Comparison of ENCODE assay signal across 9 mouse cellular contexts in the genomic region with DNA sequence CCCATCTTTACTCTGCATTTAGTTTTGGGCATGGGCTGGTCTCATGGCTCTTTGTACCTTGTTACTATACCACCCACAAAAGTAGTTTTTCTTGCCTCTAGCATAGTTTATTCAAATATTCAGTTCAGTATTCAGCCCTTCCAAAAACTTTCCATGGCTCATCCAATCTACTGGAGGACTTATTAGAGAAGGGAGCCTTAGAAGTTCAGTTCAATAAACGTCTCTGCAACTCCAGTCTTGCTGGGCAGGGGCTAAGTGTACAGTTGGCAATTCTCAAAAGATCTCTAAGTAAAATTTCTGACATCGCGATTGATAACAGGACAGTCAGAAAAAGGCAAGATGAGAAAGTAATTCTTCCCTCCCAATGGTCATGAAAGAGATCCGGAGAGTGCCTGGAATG. TPM values are rescaled to one million over a fixed set of nuclear protein-coding genes. Genes with fewer than 3 reads are reported as not detected.
DNase-seq lines count a peak whose midpoint lies in the region; ATAC-seq and TF ChIP-seq lines count a peak whose summit lies in the region.
"Had no signal": no experiment of that assay in that cellular context is flagged by ENCODE, and none has a peak within 500 bp of the region (broad histone marks: within the 10 kb centered on the region; RNA-seq: fewer than 3 reads in every experiment).

No protein-coding gene starts in this region.

- peak overlapping the region; percentile 38 for H3K4me3 ChIP-seq in kidney, postnatal 0 days (replicated peaks; ENCODE audit: low read depth, low read length)
- peak overlapping the region; percentile 42 for H3K4me3 ChIP-seq in embryonic facial prominence, embryonic 14.5 days (ENCODE audit: low read depth, low read length)
- peak overlapping the region; percentile 28 for H3K4me3 ChIP-seq in hindbrain, postnatal 0 days (ENCODE audit: low read length)
- peak overlapping the region; percentile 26; the same call in 1 of the 2 replicates for H3K4me3 ChIP-seq in midbrain, embryonic 16.5 days (ENCODE audit: low read depth, low read length)
- no peak overlapping the region for H3K4me3 ChIP-seq in cerebellum, adult 2 months (replicated peaks; ENCODE audit: insufficient read depth, low read depth, low read length)

- DNase-seq in kidney, postnatal 0 days (ENCODE audit: low spot score) = no peak
- DNase-seq in kidney, adult 8-10 months = no peak
- DNase-seq in embryonic facial prominence, embryonic 14.5 days (ENCODE audit: low spot score) = no peak
- no peak for DNase-seq in hindbrain, postnatal 0 days (ENCODE audit: low spot score)
- no peak for DNase-seq in embryo, embryonic 9.5 days (ENCODE audit: extremely low spot score)
- no peak for DNase-seq in T-cell, adult 2 months (ENCODE audit: low spot score)
- no peak for DNase-seq in cerebellum, adult 2 months

- ATAC-seq in kidney, postnatal 0 days (replicated peaks; ENCODE audit: low FRiP score, low read depth) = no peak
- no peak for ATAC-seq in embryonic facial prominence, embryonic 14.5 days (ENCODE audit: low read depth)
- no peak for ATAC-seq in hindbrain, postnatal 0 days
- no peak for ATAC-seq in midbrain, embryonic 16.5 days

- H3K36me3 ChIP-seq in kidney, postnatal 0 days (ENCODE audit: insufficient read depth, low read length) = peaks cover 4% of the 10 kb centered on the region; the same call in 1 of the 2 replicates
- peaks cover 20% of the 10 kb centered on the region for H3K36me3 ChIP-seq in embryonic facial prominence, embryonic 14.5 days (ENCODE audit: control insufficient read depth, insufficient read depth, low read length)
- no peaks in the 10 kb centered on the region; the same call in 1 of the 2 replicates for H3K36me3 ChIP-seq in hindbrain, postnatal 0 days (ENCODE audit: insufficient read depth, low read length)
- peaks cover 7% of the 10 kb centered on the region; the same call in 1 of the 2 replicates for H3K36me3 ChIP-seq in midbrain, embryonic 16.5 days (ENCODE audit: control insufficient read depth, insufficient read depth, low read length)

- H3K27me3 ChIP-seq in kidney, postnatal 0 days (ENCODE audit: insufficient read depth, low read length) = peaks cover 5% of the 10 kb centered on the region; the same call in 1 of the 2 replicates
- peaks cover 28% of the 10 kb centered on the region for H3K27me3 ChIP-seq in embryonic facial prominence, embryonic 14.5 days (replicated peaks; ENCODE audit: control insufficient read depth, insufficient read depth, low read length)
- peaks cover 14% of the 10 kb centered on the region for H3K27me3 ChIP-seq in hindbrain, postnatal 0 days (ENCODE audit: insufficient read depth, low read length)
- H3K27me3 ChIP-seq in midbrain, embryonic 16.5 days (ENCODE audit: control insufficient read depth, insufficient read depth, low read depth, low read length) = peaks cover 27% of the 10 kb centered on the region
- no peaks in the 10 kb centered on the region for H3K27me3 ChIP-seq in cerebellum, adult 2 months (ENCODE audit: control insufficient read depth, insufficient read depth, low read length)

- H3K27ac ChIP-seq in kidney, postnatal 0 days = no peak overlapping the region
- no peak overlapping the region for H3K27ac ChIP-seq in embryonic facial prominence, embryonic 14.5 days (replicated peaks; ENCODE audit: low read depth, low read length)
- no peak overlapping the region for H3K27ac ChIP-seq in hindbrain, postnatal 0 days
- H3K27ac ChIP-seq in midbrain, embryonic 16.5 days (ENCODE audit: low read length) = no peak overlapping the region
- H3K27ac ChIP-seq in cerebellum, adult 2 months (ENCODE audit: insufficient read depth, low read length) = no peak overlapping the region

- 0% methylated on average over 4 of the region's 4 CpGs for WGBS in kidney, postnatal 0 days
- WGBS in embryonic facial prominence, embryonic 14.5 days = 1% methylated on average over 4 of the region's 4 CpGs
- 7% methylated on average over 4 of the region's 4 CpGs for WGBS in hindbrain, postnatal 0 days
- 2% methylated on average over 4 of the region's 4 CpGs for WGBS in midbrain, embryonic 16.5 days
- WGBS in cerebellum, adult 2 months = 13% methylated on average over 4 of the region's 4 CpGs

- no peaks in the 10 kb centered on the region for H3K9me3 ChIP-seq in kidney, postnatal 0 days (replicated peaks; ENCODE audit: low read length)
- H3K9me3 ChIP-seq in embryonic facial prominence, embryonic 14.5 days (ENCODE audit: control insufficient read depth, low read length) = no peaks in the 10 kb centered on the region
- no peaks in the 10 kb centered on the region for H3K9me3 ChIP-seq in hindbrain, postnatal 0 days (ENCODE audit: low read length)
- no peaks in the 10 kb centered on the region for H3K9me3 ChIP-seq in midbrain, embryonic 16.5 days (replicated peaks; ENCODE audit: control insufficient read depth, low read length, poor library complexity, severe bottlenecking)

- peak overlapping the region; percentile 72 for H3K4me2 ChIP-seq in kidney, postnatal 0 days (ENCODE audit: low read length)
- H3K4me2 ChIP-seq in embryonic facial prominence, embryonic 14.5 days (ENCODE audit: low read depth, low read length) = peak overlapping the region; percentile 88
- peak overlapping the region; percentile 52 for H3K4me2 ChIP-seq in hindbrain, postnatal 0 days (ENCODE audit: low read depth, low read length)
- peak overlapping the region; percentile 51 for H3K4me2 ChIP-seq in midbrain, embryonic 16.5 days (ENCODE audit: low read length)

- H3K4me1 ChIP-seq in kidney, postnatal 0 days (replicated peaks; ENCODE audit: insufficient read depth, low read length) = 0 out of 2 replicates have a peak, but pooled peaks cover 4% of the 10 kb centered on the region
- peaks cover 18% of the 10 kb centered on the region for H3K4me1 ChIP-seq in embryonic facial prominence, embryonic 14.5 days (ENCODE audit: control insufficient read depth, insufficient read depth, low read length)
- H3K4me1 ChIP-seq in hindbrain, postnatal 0 days (ENCODE audit: insufficient read depth, low read length) = 0 out of 2 replicates have a peak, but pooled peaks cover 7% of the 10 kb centered on the region
- H3K4me1 ChIP-seq in midbrain, embryonic 16.5 days (ENCODE audit: control insufficient read depth, insufficient read depth, low read length) = peaks cover 21% of the 10 kb centered on the region
- H3K4me1 ChIP-seq in cerebellum, adult 2 months (ENCODE audit: control insufficient read depth, insufficient read depth, low read length) = 0 out of 2 replicates have a peak, but pooled peaks cover 4% of the 10 kb centered on the region

- H3K9ac ChIP-seq in kidney, postnatal 0 days (ENCODE audit: low read depth, low read length) = 0 out of 2 replicates have a peak overlapping the region, but pooled peaks have one; percentile 35
- peak overlapping the region; percentile 56 for H3K9ac ChIP-seq in embryonic facial prominence, embryonic 14.5 days (ENCODE audit: low read depth, low read length)
- no peak overlapping the region for H3K9ac ChIP-seq in hindbrain, postnatal 0 days (replicated peaks; ENCODE audit: low read length)
- no peak overlapping the region for H3K9ac ChIP-seq in midbrain, embryonic 16.5 days (ENCODE audit: low read depth, low read length)

- no peak for TF ChIP-seq POLR2A in cerebellum, adult 2 months (IDR thresholded peaks at IDR 0.05; ENCODE audit: borderline replicate concordance, insufficient read depth, low read length)

- TF ChIP-seq CTCF in kidney, postnatal 0 days (IDR thresholded peaks at IDR 0.05; ENCODE audit: low read depth) = no peak
- no peak for TF ChIP-seq CTCF in hindbrain, postnatal 0 days (IDR thresholded peaks at IDR 0.05; ENCODE audit: low read depth)
- no peak for TF ChIP-seq CTCF in cerebellum, adult 2 months (IDR thresholded peaks at IDR 0.05; ENCODE audit: borderline replicate concordance, insufficient read depth, low read depth, low read length)

RNA-seq across cellular contexts. Expression of a gene that starts 3.7 kb away (rescaled TPM):
- polyA plus RNA-seq in kidney, postnatal 0 days (2015; fragmentation: Nextera tagmentation; extraction: Ambion mirVana) = 29.0 and 29.2 TPM in 2 replicates
- polyA plus RNA-seq in embryonic facial prominence, embryonic 14.5 days (2014; fragmentation: Nextera tagmentation; extraction: Ambion mirVana) = 25.9 and 28.0 TPM in 2 replicates
- 37.2 and 61.9 TPM in 2 replicates for total RNA-seq in hindbrain, postnatal 0 days (2014; rRNA removed)
- 11.8 and 14.0 TPM in 2 replicates for polyA plus RNA-seq in hindbrain, postnatal 0 days (2015; fragmentation: Nextera tagmentation; extraction: Ambion mirVana)
- polyA plus RNA-seq in midbrain, embryonic 16.5 days (2015; fragmentation: Nextera tagmentation; extraction: Ambion mirVana) = 19.4 and 21.0 TPM in 2 replicates
- polyA plus RNA-seq in cerebellum, adult 2 months (2012; rRNA removed) = 36.2 and 46.9 TPM in 2 replicates

RNA-seq across cellular contexts. Expression of a gene that starts 8.3 kb away (rescaled TPM):
- 281 and 292 TPM in 2 replicates for polyA plus RNA-seq in kidney, postnatal 0 days (2015; fragmentation: Nextera tagmentation; extraction: Ambion mirVana)
- 195 and 218 TPM in 2 replicates for polyA plus RNA-seq in embryonic facial prominence, embryonic 14.5 days (2014; fragmentation: Nextera tagmentation; extraction: Ambion mirVana)
- 137 and 185 TPM in 2 replicates for total RNA-seq in hindbrain, postnatal 0 days (2014; rRNA removed)
- polyA plus RNA-seq in hindbrain, postnatal 0 days (2015; fragmentation: Nextera tagmentation; extraction: Ambion mirVana) = 187 and 191 TPM in 2 replicates
- polyA plus RNA-seq in midbrain, embryonic 16.5 days (2015; fragmentation: Nextera tagmentation; extraction: Ambion mirVana) = 188 and 194 TPM in 2 replicates
- 124 and 126 TPM in 2 replicates for polyA plus RNA-seq in cerebellum, adult 2 months (2012; rRNA removed)

RNA-seq across cellular contexts. Expression of a gene that starts 13.3 kb away (rescaled TPM):
- polyA plus RNA-seq in kidney, postnatal 0 days (2015; fragmentation: Nextera tagmentation; extraction: Ambion mirVana) = 0.15 and 0.18 TPM in 2 replicates
- 0.21 and 0.22 TPM in 2 replicates for polyA plus RNA-seq in embryonic facial prominence, embryonic 14.5 days (2014; fragmentation: Nextera tagmentation; extraction: Ambion mirVana)
- not detected in 2 replicates for total RNA-seq in hindbrain, postnatal 0 days (2014; rRNA removed)
- 0.09 and 0.20 TPM in 2 replicates for polyA plus RNA-seq in hindbrain, postnatal 0 days (2015; fragmentation: Nextera tagmentation; extraction: Ambion mirVana)
- polyA plus RNA-seq in midbrain, embryonic 16.5 days (2015; fragmentation: Nextera tagmentation; extraction: Ambion mirVana) = 0.10 TPM in 1 of 2 replicates, not detected in the other
- 2.5 and 3.3 TPM in 2 replicates for polyA plus RNA-seq in cerebellum, adult 2 months (2012; rRNA removed)
- total RNA-seq: ES-E14 had no signal

Comparison
In these comparisons a context has a peak if more than half of its experiments do, and no peak if none do; other contexts are left out.
1. H3K9ac ChIP-seq: peak in kidney, postnatal 0 days (single experiment) and embryonic facial prominence, embryonic 14.5 days (single experiment); none in hindbrain, postnatal 0 days (single experiment) and midbrain, embryonic 16.5 days (single experiment).
2. Peak in every context shown above with its lines, with median percentiles within 50 percentile points of each other: H3K4me2 ChIP-seq.